Mouse (Mus musculus) bone marrow, adult 2 months (tissue): Measurements from ENCODE around the gene Slc7a15. TPM values are rescaled to one million over a fixed set of nuclear protein-coding genes. Genes with fewer than 3 reads are reported as not detected.

Experiments
- H3K27ac ChIP-seq: fragments of 200-500 bp; 2 replicates; pipeline ENCODE4 v1.5.1; 2012; ENCODE audit warnings: low read depth, mild to moderate bottlenecking, control low read depth, inconsistent platforms, low read length; ENCODE audit not compliant: control insufficient read depth, poor library complexity, insufficient read depth
- H3K4me1 ChIP-seq: fragments of 200-500 bp; 2 replicates; pipeline ENCODE4 v1.6.1; 2011; ENCODE audit warnings: low read length; ENCODE audit not compliant: control insufficient read depth, insufficient read depth
- H3K4me3 ChIP-seq: fragments of 200-500 bp; replicated peaks from 2 replicates; pipeline ENCODE3; 2011; ENCODE audit warnings: mild to moderate bottlenecking, low read depth, low read length, control low read depth; ENCODE audit not compliant: control insufficient read depth
- CTCF ChIP-seq: fragments of 200-500 bp; IDR thresholded peaks from 2 replicates; pipeline ENCODE4 v1.5.1; 2011; ENCODE audit warnings: low read length, control low read depth; ENCODE audit not compliant: control insufficient read depth, insufficient read depth
- POLR2A ChIP-seq: fragments of 200-500 bp; IDR thresholded peaks from 2 replicates; pipeline ENCODE4 v1.6.1; 2011; ENCODE audit warnings: low read depth, mild to moderate bottlenecking, control low read depth, low read length, borderline replicate concordance; ENCODE audit not compliant: control insufficient read depth
- WGBS: fragments of 180-500 bp; shearing (Covaris S2); methylation state at CpG from one replicate; pipeline ENCODE4 v1.1.7; 2018; 5-methylcytosine and 5-hydroxymethylcytosine counted together
- polyA plus RNA-seq: library from polyadenylated mRNA; stranded (reverse); fragments of >200 nt; gene quantifications from 2 replicates; pipeline ENCODE4 v1.2.4, GENCODE M21; 2011; ENCODE audit warnings: low replicate concordance; ENCODE audit not compliant: missing spikeins, insufficient read depth, insufficient read length

Gene Slc7a15
- polyA plus RNA-seq, 1 experiment, result not detected

DNA sequence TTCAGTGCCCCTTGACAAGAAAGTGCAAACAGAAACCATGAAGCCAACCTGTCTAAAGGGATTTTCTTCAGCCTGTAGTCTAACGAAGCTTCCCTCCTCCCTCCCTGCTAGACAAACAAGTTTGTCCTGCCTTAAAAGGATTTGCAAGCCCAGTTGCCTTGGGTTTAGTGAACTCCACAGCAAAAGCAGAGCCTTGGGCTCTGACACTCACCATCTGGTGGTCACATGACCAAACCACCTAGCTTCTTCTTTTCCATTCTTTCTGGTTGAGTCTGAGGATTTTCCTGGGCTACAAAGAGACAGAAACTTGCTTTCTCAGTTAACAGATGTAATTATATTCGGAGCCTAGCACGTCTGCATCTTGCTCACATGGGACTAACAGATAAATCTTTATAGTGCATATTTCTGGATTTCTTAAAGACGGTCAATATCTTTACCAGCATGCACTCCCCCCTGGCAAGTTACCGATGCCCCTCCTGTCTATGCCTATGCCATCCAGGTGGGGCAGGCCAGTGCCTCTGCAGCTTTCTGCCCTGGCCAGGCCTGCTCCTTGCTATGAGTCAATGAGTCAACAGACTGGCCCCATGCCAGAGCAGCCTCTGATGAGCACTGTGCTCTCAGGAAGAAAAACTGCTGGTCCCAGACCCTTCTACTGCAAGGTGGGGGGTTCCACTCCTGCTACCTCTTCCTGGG lies 110.8 kb downstream of the Slc7a15 start:
- WGBS, result 68% methylated on average over 5 of the region's 5 CpGs
- H3K4me3 ChIP-seq, result no peak overlapping the region
- TF ChIP-seq POLR2A, result no peak
- no peaks in the 10 kb centered on the region for H3K4me1 ChIP-seq
- H3K27ac ChIP-seq, result no peak overlapping the region

DNA sequence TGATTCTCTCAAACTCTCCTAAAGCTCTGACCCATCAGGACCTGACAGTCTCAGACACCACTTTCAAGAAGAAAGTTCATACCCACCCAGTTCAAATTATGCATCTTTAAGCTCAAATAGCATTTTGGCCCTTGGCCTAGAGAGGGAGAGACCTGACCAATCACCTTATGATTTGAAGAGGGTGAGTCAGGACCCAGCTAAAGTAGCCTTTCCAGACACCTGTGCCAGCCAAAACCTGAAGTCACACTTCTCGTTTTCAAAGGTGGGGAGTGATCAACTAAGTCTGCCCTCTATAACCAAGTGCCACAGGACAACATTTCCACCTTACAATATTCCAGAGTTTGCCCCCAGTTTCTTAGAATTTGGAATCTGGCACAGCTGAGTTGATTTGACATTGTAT lies 111.6 kb downstream of the Slc7a15 start:
- H3K4me3 ChIP-seq, result no peak overlapping the region
- H3K27ac ChIP-seq, result no peak overlapping the region
- WGBS, result 38% methylated on average over 1 of the region's 1 CpGs
- H3K4me1 ChIP-seq, result no peaks in the 10 kb centered on the region
- TF ChIP-seq CTCF (no peak), POLR2A (no peak)

DNA sequence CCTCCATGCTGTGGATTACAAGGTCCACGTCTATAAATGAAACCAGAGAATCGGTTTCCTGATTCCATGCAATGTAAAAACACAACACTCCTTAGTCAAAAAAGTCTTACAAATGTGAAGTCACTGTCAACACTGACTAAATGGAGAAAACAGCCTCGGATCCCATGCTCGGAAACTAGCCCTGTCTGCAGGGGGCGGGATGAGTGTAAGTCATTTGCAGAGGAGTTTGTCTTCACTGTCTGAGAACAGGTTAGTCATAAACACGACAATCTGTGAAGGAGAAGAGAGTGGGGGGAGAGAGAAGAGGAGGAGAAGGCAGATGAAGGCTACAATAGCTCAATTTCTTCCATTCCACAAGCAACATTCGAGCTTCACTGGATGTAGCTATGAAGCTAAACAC lies 113.6 kb downstream of the Slc7a15 start:
- H3K4me1 ChIP-seq, result no peaks in the 10 kb centered on the region
- TF ChIP-seq POLR2A (no peak), CTCF (no peak)
- WGBS, result 76% methylated on average over 7 of the region's 7 CpGs
- H3K27ac ChIP-seq, result no peak overlapping the region
- no peak overlapping the region for H3K4me3 ChIP-seq

DNA sequence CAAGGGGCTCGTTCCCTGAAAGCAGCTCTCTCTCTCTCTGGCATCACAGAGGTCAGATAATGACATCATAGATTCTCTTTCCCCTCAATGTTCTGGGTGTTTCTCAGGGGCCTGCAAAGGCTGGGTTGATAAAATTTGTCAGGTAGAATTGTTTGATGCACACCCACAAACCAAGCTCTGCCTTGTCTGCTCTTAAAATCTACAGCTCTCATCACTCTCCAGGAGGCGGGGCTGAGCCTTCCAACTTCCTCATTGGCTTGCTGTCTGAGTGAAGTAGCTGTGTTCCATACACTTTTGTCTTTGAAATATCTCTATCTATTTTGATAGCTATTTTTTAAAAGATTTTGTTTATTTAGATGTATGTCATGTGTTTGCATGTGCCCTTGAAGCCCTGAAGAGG lies 116.7 kb downstream of the Slc7a15 start:
- no peak overlapping the region for H3K4me3 ChIP-seq
- no peaks in the 10 kb centered on the region for H3K4me1 ChIP-seq
- H3K27ac ChIP-seq, result no peak overlapping the region
- 47% methylated on average over 2 of the region's 2 CpGs for WGBS
- TF ChIP-seq POLR2A, result no peak
- TF ChIP-seq CTCF, result no peak

Other genes starting within 250 kb of the Slc7a15 start
- gene Rhob, start 99.1 kb downstream of the Slc7a15 start, polyA plus RNA-seq, result 22.7 and 34.2 TPM in 2 replicates
- gene Pum2, start 75.1 kb upstream of the Slc7a15 start, polyA plus RNA-seq, result 26.8 and 34.7 TPM in 2 replicates
- 3.4 and 13.1 TPM in 2 replicates for gene Sdc1, start 172.3 kb upstream of the Slc7a15 start, polyA plus RNA-seq